Mouse (Mus musculus): ENCODE measurements around the gene Ccdc28b. TPM values are rescaled to one million over a fixed set of nuclear protein-coding genes. Genes with fewer than 3 reads are reported as not detected.

The Ccdc28b gene
- polyA plus RNA-seq, 1 experiment, result 20.8 TPM

DNA sequence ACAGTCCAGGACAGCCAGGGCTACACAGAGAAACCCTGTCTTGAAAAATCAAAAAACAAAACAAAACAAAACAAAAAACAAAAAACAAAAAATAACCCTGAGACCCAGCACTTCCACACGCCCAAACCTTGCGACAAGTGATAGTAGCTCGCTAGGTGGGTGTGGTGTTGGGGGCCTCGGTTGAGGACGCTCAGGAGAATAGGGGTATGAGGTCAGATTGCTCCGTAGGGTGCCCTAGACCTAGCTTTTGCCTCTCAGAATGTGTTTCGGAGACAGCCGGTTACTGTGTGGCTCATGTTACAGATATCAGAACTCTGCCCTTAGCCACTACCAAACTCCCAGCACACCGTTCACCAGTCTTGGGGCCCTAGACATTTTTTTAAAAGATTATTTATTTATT is 38.0 kb downstream of the Ccdc28b start:
- WGBS, result 78% methylated on average over 9 of the region's 9 CpGs
- no peak for DNase-seq
- TF ChIP-seq POLR2A (IDR thresholded peaks at IDR 0.05; ENCODE audit: low read depth, low read length), result no peak
- TF ChIP-seq CTCF (conservative IDR thresholded peaks at IDR 0.05; ENCODE audit: insufficient read depth, insufficient read length, low read depth, low read length), result no peak
- Histone ChIP-seq H3K4me1 (ENCODE audit: control insufficient read depth, insufficient read depth, low read length) (peaks cover 3% of the 10 kb centered on the region; the same call in 1 of the 2 replicates), H3K4me3 (ENCODE audit: insufficient read depth, low read depth, low read length) (no peak overlapping the region), H3K27ac (ENCODE audit: insufficient read depth, low read depth, low read length) (no peak overlapping the region), H3K36me3 (ENCODE audit: control insufficient read depth, insufficient read depth, low read length) (no peaks in the 10 kb centered on the region), H3K27me3 (replicated peaks; ENCODE audit: control insufficient read depth, insufficient read depth, low read length) (no peaks in the 10 kb centered on the region)

DNA sequence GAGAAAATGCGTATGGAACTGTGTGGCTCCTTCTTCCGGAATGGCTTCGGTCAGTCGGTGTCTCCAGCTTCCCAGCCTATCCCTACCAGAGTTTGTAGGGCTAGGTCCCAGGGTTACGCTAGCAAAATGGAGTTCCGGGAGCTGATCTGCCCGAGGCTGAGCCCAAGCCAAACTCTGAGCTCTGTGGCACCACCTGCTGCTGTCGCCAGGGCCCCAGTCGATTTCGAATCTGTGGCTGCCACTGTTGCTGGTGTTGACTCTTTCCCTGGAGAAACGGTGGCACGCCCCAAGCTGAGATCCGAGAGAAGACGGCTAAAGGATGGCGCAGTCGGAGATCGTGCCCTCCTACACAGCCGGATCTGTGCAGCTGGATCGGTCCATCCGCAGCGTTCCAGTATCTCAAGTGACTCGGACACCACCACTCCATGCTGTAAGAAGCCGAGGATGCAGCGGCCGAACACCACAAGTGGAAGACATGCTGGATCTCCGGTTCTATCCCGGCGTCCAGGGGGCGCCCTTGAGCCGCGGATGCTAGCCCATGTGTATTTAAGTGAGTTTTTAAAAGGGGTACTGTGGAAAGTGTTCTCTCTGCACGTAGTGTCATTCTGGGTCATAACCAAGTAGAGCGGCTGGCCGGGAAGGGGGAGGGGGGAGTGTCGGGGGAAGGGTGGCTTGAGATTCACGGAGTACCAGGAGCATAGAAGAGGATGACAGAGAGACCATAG is 38.7 kb downstream of the Ccdc28b start:
- Histone ChIP-seq H3K4me1 (ENCODE audit: control insufficient read depth, insufficient read depth, low read length) (peaks cover 3% of the 10 kb centered on the region; the same call in 1 of the 2 replicates), H3K27me3 (replicated peaks; ENCODE audit: control insufficient read depth, insufficient read depth, low read length) (no peaks in the 10 kb centered on the region), H3K27ac (ENCODE audit: insufficient read depth, low read depth, low read length) (peak overlapping the region; percentile 72), H3K36me3 (ENCODE audit: control insufficient read depth, insufficient read depth, low read length) (no peaks in the 10 kb centered on the region), H3K4me3 (ENCODE audit: insufficient read depth, low read depth, low read length) (peak overlapping the region; percentile 66)
- 2% methylated on average over 36 of the region's 36 CpGs for WGBS
- peak; percentile 94 for DNase-seq
- TF ChIP-seq POLR2A (IDR thresholded peaks at IDR 0.05; ENCODE audit: low read depth, low read length), result no peak
- peak; percentile 78 for TF ChIP-seq CTCF (conservative IDR thresholded peaks at IDR 0.05; ENCODE audit: insufficient read depth, insufficient read length, low read depth, low read length)

DNA sequence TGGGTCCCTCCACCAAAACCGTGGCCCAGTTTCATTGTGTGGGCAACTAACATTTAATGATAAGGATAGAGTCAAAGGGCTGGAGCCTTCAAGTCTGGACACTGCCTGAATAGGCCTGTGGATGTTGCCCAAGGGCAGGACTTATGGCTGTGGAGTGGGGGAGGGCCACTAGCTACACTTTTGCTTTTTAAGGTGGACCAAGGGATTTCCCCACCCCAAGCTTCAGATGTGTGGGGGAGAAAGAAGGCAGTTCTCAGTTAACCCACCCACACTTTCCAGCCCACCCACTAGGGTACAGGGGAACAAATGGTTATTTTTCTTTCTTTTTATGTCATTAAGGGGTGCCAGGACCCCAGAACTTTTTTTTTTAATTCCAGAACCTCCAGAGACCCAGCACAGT is 39.4 kb downstream of the Ccdc28b start:
- TF ChIP-seq CTCF (conservative IDR thresholded peaks at IDR 0.05; ENCODE audit: insufficient read depth, insufficient read length, low read depth, low read length) (no peak), POLR2A (IDR thresholded peaks at IDR 0.05; ENCODE audit: low read depth, low read length) (no peak)
- no peak for DNase-seq
- no peak overlapping the region; the same call in 1 of the 2 replicates for H3K4me3 ChIP-seq (ENCODE audit: insufficient read depth, low read depth, low read length)
- peak overlapping the region; percentile 72; the same call in 1 of the 2 replicates for H3K27ac ChIP-seq (ENCODE audit: insufficient read depth, low read depth, low read length)
- H3K36me3 ChIP-seq (ENCODE audit: control insufficient read depth, insufficient read depth, low read length), result no peaks in the 10 kb centered on the region
- peaks cover 3% of the 10 kb centered on the region; the same call in 1 of the 2 replicates for H3K4me1 ChIP-seq (ENCODE audit: control insufficient read depth, insufficient read depth, low read length)
- WGBS, result 79% methylated on average over 1 of the region's 1 CpGs
- H3K27me3 ChIP-seq (replicated peaks; ENCODE audit: control insufficient read depth, insufficient read depth, low read length), result no peaks in the 10 kb centered on the region

DNA sequence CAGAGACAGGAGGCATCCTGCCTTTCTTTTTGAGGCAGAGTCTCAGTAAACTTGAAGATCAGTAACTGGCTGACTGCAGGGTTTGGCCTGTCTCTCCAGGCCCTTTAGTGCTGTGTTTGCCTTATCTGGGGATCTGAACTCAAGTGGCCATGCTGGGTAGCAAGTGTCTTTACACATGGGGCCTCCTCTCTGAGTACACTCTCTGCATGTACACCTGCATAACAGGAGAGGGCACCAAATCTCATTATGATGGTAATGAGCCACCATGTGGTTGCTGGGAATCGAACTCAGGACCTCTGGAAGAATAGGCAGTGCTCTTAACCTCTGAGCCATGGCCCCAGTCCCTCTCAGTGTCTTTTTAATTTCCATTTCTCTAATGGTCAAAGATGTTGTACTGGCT is 41.5 kb downstream of the Ccdc28b start:
- H3K4me3 ChIP-seq (ENCODE audit: insufficient read depth, low read depth, low read length), result no peak overlapping the region
- H3K27me3 ChIP-seq (replicated peaks; ENCODE audit: control insufficient read depth, insufficient read depth, low read length), result no peaks in the 10 kb centered on the region
- H3K27ac ChIP-seq (ENCODE audit: insufficient read depth, low read depth, low read length), result no peak overlapping the region
- WGBS, result 87% methylated on average over 1 of the region's 1 CpGs
- TF ChIP-seq CTCF (conservative IDR thresholded peaks at IDR 0.05; ENCODE audit: insufficient read depth, insufficient read length, low read depth, low read length) (no peak), POLR2A (IDR thresholded peaks at IDR 0.05; ENCODE audit: low read depth, low read length) (no peak)
- H3K36me3 ChIP-seq (ENCODE audit: control insufficient read depth, insufficient read depth, low read length), result no peaks in the 10 kb centered on the region
- peaks cover 3% of the 10 kb centered on the region; the same call in 1 of the 2 replicates for H3K4me1 ChIP-seq (ENCODE audit: control insufficient read depth, insufficient read depth, low read length)
- no peak for DNase-seq

DNA sequence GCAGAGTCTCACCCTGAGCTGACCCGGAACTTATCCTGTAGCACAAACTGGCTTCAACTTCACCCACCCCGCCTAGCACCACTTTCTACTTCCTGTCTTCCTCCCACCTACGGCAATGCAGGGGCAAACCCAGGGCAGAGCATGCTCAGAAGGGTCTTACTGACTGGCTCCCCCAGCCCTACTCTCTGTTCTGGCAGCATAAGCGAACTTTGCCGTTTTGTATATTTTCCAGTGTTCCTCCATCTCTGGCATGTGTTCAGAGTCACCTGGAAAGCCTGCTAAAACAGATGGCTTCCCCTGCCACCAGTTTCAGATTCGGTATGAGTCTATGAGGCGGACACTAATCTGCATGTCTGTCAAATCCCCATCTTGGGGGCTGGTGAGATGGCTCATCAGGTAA is 43.4 kb downstream of the Ccdc28b start:
- Histone ChIP-seq H3K36me3 (ENCODE audit: control insufficient read depth, insufficient read depth, low read length) (no peaks in the 10 kb centered on the region), H3K27me3 (replicated peaks; ENCODE audit: control insufficient read depth, insufficient read depth, low read length) (no peaks in the 10 kb centered on the region), H3K4me1 (ENCODE audit: control insufficient read depth, insufficient read depth, low read length) (peaks cover 3% of the 10 kb centered on the region; the same call in 1 of the 2 replicates), H3K4me3 (ENCODE audit: insufficient read depth, low read depth, low read length) (no peak overlapping the region), H3K27ac (ENCODE audit: insufficient read depth, low read depth, low read length) (peak overlapping the region; percentile 54; the same call in 1 of the 2 replicates)
- 61% methylated on average over 7 of the region's 7 CpGs for WGBS
- TF ChIP-seq POLR2A (IDR thresholded peaks at IDR 0.05; ENCODE audit: low read depth, low read length), result no peak
- no peak for TF ChIP-seq CTCF (conservative IDR thresholded peaks at IDR 0.05; ENCODE audit: insufficient read depth, insufficient read length, low read depth, low read length)
- no peak for DNase-seq

DNA sequence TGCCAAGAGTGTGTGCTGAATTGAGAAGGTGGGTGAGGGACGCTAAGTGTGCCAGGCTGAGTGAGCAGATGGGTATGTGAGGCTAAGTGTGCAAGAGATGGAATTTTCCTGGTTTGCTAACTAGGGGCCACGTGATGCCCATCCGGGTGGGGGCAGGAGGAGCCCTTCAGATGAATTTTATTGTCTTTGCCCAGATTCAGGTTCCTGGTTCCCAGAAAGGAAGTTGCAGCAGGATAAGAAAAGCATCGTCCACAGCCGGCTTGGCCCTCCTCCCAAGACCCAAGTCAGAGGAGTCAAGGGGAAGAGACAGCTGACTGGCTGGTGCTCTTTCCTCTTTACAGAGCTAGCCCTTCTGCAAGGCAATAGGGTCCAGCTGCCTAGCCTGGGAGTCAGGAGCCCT is 45.3 kb downstream of the Ccdc28b start, which contains the start of gene Fam167b:
Fam167b (minus strand) TSS at position 84 of the 400 bp plus-strand sequence.
- 67% methylated on average over 5 of the region's 5 CpGs for WGBS
- no peaks in the 10 kb centered on the region for H3K4me1 ChIP-seq (ENCODE audit: control insufficient read depth, insufficient read depth, low read length)
- TF ChIP-seq CTCF (conservative IDR thresholded peaks at IDR 0.05; ENCODE audit: insufficient read depth, insufficient read length, low read depth, low read length), result no peak
- TF ChIP-seq POLR2A (IDR thresholded peaks at IDR 0.05; ENCODE audit: low read depth, low read length), result no peak
- no peaks in the 10 kb centered on the region for H3K36me3 ChIP-seq (ENCODE audit: control insufficient read depth, insufficient read depth, low read length)
- DNase-seq, result peak; percentile 89
- no peaks in the 10 kb centered on the region for H3K27me3 ChIP-seq (replicated peaks; ENCODE audit: control insufficient read depth, insufficient read depth, low read length)
- H3K27ac ChIP-seq (ENCODE audit: insufficient read depth, low read depth, low read length), result peak within 1 kb of the TSS; percentile 94
- H3K4me3 ChIP-seq (ENCODE audit: insufficient read depth, low read depth, low read length), result peak within 1 kb of the TSS; percentile 64

DNA sequence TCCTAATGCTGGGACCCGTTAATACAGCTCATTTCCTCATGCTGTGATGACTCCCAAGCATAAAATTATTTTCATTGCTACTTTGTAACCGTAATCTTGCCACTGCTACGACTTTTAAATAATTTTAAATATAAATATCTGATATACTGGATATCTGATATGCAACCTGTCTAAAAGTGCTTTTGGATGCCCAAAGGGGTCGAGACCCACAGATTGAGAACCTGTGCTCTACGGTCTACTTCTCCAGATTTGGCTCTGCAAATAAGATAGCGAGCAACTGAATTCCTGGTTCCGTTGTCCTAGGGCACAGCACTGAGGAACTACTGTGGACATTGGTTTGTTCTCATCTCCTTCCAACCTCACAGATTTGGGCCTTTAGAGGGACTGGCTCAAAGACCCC is 46.1 kb downstream of the Ccdc28b start:
- Histone ChIP-seq H3K27ac (ENCODE audit: insufficient read depth, low read depth, low read length) (peak overlapping the region; percentile 94), H3K27me3 (replicated peaks; ENCODE audit: control insufficient read depth, insufficient read depth, low read length) (no peaks in the 10 kb centered on the region), H3K4me3 (ENCODE audit: insufficient read depth, low read depth, low read length) (peak overlapping the region; percentile 64), H3K4me1 (ENCODE audit: control insufficient read depth, insufficient read depth, low read length) (no peaks in the 10 kb centered on the region), H3K36me3 (ENCODE audit: control insufficient read depth, insufficient read depth, low read length) (no peaks in the 10 kb centered on the region)
- no peak for DNase-seq
- WGBS, result 69% methylated on average over 7 of the region's 7 CpGs
- no peak for TF ChIP-seq CTCF (conservative IDR thresholded peaks at IDR 0.05; ENCODE audit: insufficient read depth, insufficient read length, low read depth, low read length)
- no peak for TF ChIP-seq POLR2A (IDR thresholded peaks at IDR 0.05; ENCODE audit: low read depth, low read length)
